Mouse (Mus musculus) yolk sac, embryonic 10.5 days (tissue): ENCODE measurements at regions not wholly inside any gene's neighbourhood (a gene's known extent, or its start where the extent isn't known, plus 50 kb on each side); places are given as distances from the start of the nearest gene placed in this dataset.

Source experiments
- DNase-seq: peaks from one replicate; pipeline ENCODE4 v3.0.0-alpha.2; 2017; ENCODE audit warnings: low spot score

- no peak for DNase-seq
Observed at GRCm38 (mm10) chr8:51032386-51032785, 2188.6 kb upstream of the Tenm3 start.

- DNase-seq: no peak
Observed at GRCm38 (mm10) chr8:51010508-51010907, 2166.8 kb upstream of the Tenm3 start.

GRCm38 (mm10) chr8:50967386-50967785, 2123.6 kb upstream of the Tenm3 start:
- no peak for DNase-seq

- no peak for DNase-seq
Observed at GRCm38 (mm10) chr8:50917540-50917939, 2073.8 kb upstream of the Tenm3 start.

GRCm38 (mm10) chr8:50916733-50917113, 2073.0 kb upstream of the Tenm3 start:
- no peak for DNase-seq

GRCm38 (mm10) chr8:50915876-50916732, 2072.4 kb upstream of the Tenm3 start:
- peak; percentile 2 for DNase-seq

- DNase-seq: peak; percentile 2
Observed at GRCm38 (mm10) chr8:50915259-50915875, 2071.6 kb upstream of the Tenm3 start.

- no peak for DNase-seq
Observed at GRCm38 (mm10) chr8:50914615-50915014, 2070.9 kb upstream of the Tenm3 start.

- DNase-seq: no peak
Observed at GRCm38 (mm10) chr8:50878198-50878597, 2034.4 kb upstream of the Tenm3 start.
